Mouse (Mus musculus) heart, adult 10 weeks (tissue): Measurements from ENCODE around the gene Ngfr. TPM values are rescaled to one million over a fixed set of nuclear protein-coding genes. Genes with fewer than 3 reads are reported as not detected.

ENCODE experiments used
- polyA plus RNA-seq: library from polyadenylated mRNA; stranded (reverse); fragments of 350-450 nt; fragmentation: Illumina TruSeq; extraction: RNeasy Lipid Tissue Mini Kit (QIAGEN cat#74804); gene quantifications from one replicate; pipeline ENCODE4 v1.2.3, GENCODE M21; 2014; ENCODE audit warnings: low read depth, low replicate concordance

The Ngfr gene
- polyA plus RNA-seq: 0.97 TPM

DNA sequence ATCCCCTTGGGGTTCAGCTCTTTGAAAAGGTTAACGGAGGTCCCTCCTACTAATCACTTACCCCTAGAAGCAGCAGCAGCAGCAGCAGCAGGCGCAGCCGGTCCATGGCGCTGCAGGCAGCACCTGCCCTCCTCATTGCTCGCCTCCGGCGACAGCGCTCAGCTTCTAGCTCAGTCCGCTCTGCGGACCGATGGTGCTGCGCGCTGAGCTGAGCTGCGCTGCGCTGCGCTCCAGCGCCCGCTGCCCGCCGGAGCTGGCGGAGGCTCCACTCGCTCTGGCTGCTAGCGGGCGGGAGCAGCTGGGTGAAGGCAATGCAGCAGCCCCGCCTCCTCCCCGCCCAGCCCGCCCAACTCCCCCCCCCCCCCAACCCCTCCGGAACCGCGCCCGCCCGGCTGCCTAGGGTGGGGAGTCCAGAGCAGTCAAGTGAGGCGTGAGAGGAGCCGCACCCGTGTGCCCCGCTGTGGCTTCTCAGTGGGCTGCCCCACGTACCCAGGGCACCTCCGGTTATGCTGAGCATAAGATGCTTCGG, at the start of gene Ngfr:
Ngfr (minus strand) TSS at position 313 of the 529 bp plus-strand sequence.

Other genes starting within 250 kb of the Ngfr start
- gene Slc35b1, start 203.0 kb downstream of the Ngfr start, polyA plus RNA-seq: 41.7 TPM
- 135 TPM for gene Spop, start 173.7 kb downstream of the Ngfr start, polyA plus RNA-seq
- 0.21 TPM for gene Nxph3, start 73.2 kb downstream of the Ngfr start, polyA plus RNA-seq
- 382 TPM for gene Phb, start 79.2 kb upstream of the Ngfr start, polyA plus RNA-seq
- gene Zfp652, start 124.9 kb upstream of the Ngfr start, polyA plus RNA-seq: 18.9 TPM
- gene B130006D01Rik, start 135.9 kb upstream of the Ngfr start, polyA plus RNA-seq: not detected
- 133 TPM for gene Phospho1, start 236.8 kb upstream of the Ngfr start, polyA plus RNA-seq
- 35.7 TPM for gene Gngt2, start 249.5 kb upstream of the Ngfr start, polyA plus RNA-seq